Mouse (Mus musculus): Measurements from ENCODE around the gene Dscaml1. TPM values are rescaled to one million over a fixed set of nuclear protein-coding genes. Genes with fewer than 3 reads are reported as not detected.

The Dscaml1 gene
- polyA plus RNA-seq, 1 experiment from 2014 or later, result 0.27 TPM

- Histone ChIP-seq H3K9me3 (no peaks in the 10 kb centered on the region), H3K9ac (no peak overlapping the region), H3K4me1 (no peaks in the 10 kb centered on the region), H3K27me3 (no peaks in the 10 kb centered on the region), H3K4me3 (no peak overlapping the region), H3K27ac (no peak overlapping the region), H3K36me3 (no peaks in the 10 kb centered on the region), H3K4me2 (no peak overlapping the region)
- WGBS, result 29% methylated on average over 1 of the region's 1 CpGs
- ATAC-seq (ENCODE audit: borderline replicate concordance, extremely low read depth, low FRiP score, low TSS enrichment), result no peak
Measured at GRCm38 (mm10) chr9:45398336-45398735, 28.1 kb upstream of the Dscaml1 start.

- H3K9me3 ChIP-seq, result no peaks in the 10 kb centered on the region
- H3K36me3 ChIP-seq, result no peaks in the 10 kb centered on the region
- no peaks in the 10 kb centered on the region for H3K27me3 ChIP-seq
- H3K4me3 ChIP-seq, result no peak within 1 kb of the TSS
- H3K27ac ChIP-seq, result no peak within 1 kb of the TSS
- no peak within 1 kb of the TSS for H3K9ac ChIP-seq
- no peak for ATAC-seq (ENCODE audit: borderline replicate concordance, extremely low read depth, low FRiP score, low TSS enrichment)
- H3K4me2 ChIP-seq, result no peak within 1 kb of the TSS
- no peaks in the 10 kb centered on the region for H3K4me1 ChIP-seq
- WGBS, result 73% methylated on average over 4 of the region's 4 CpGs
Measured at GRCm38 (mm10) chr9:45399434-45399833, 27.0 kb upstream of the Dscaml1 start, which contains the start of gene Fxyd2. Fxyd2 (plus strand) TSS chr9:45399669.

GRCm38 (mm10) chr9:45401851-45402250, 24.6 kb upstream of the Dscaml1 start:
- H3K4me2 ChIP-seq, result no peak overlapping the region

GRCm38 (mm10) chr9:45402957-45403356, 23.5 kb upstream of the Dscaml1 start:
- Histone ChIP-seq H3K4me2 (no peak overlapping the region), H3K36me3 (no peaks in the 10 kb centered on the region), H3K4me3 (no peak overlapping the region), H3K27me3 (no peaks in the 10 kb centered on the region), H3K9me3 (no peaks in the 10 kb centered on the region), H3K4me1 (peaks cover 3% of the 10 kb centered on the region), H3K27ac (no peak overlapping the region), H3K9ac (no peak overlapping the region)
- WGBS, result 41% methylated on average over 2 of the region's 2 CpGs
- no peak for ATAC-seq (ENCODE audit: borderline replicate concordance, extremely low read depth, low FRiP score, low TSS enrichment)

More at GRCm38 (mm10) chr9:45401851-45402250, 24.6 kb upstream of the Dscaml1 start:
- H3K4me1 ChIP-seq, result no peaks in the 10 kb centered on the region
- H3K9me3 ChIP-seq, result no peaks in the 10 kb centered on the region
- H3K9ac ChIP-seq, result no peak overlapping the region
- no peak overlapping the region for H3K27ac ChIP-seq
- no peak overlapping the region for H3K4me3 ChIP-seq
- no peaks in the 10 kb centered on the region for H3K36me3 ChIP-seq
- H3K27me3 ChIP-seq, result no peaks in the 10 kb centered on the region
- 37% methylated on average over 4 of the region's 4 CpGs for WGBS
- no peak for ATAC-seq (ENCODE audit: borderline replicate concordance, extremely low read depth, low FRiP score, low TSS enrichment)

GRCm38 (mm10) chr9:45405694-45406093, 20.7 kb upstream of the Dscaml1 start:
- H3K36me3 ChIP-seq, result no peaks in the 10 kb centered on the region
- 45% methylated on average over 5 of the region's 5 CpGs for WGBS
- H3K27me3 ChIP-seq, result no peaks in the 10 kb centered on the region
- H3K4me2 ChIP-seq, result no peak overlapping the region
- no peak overlapping the region for H3K9ac ChIP-seq
- no peaks in the 10 kb centered on the region for H3K9me3 ChIP-seq
- no peak overlapping the region for H3K4me3 ChIP-seq
- no peak overlapping the region for H3K27ac ChIP-seq
- H3K4me1 ChIP-seq, result peaks cover 6% of the 10 kb centered on the region
- no peak for ATAC-seq (ENCODE audit: borderline replicate concordance, extremely low read depth, low FRiP score, low TSS enrichment)

GRCm38 (mm10) chr9:45406808-45407207, 19.6 kb upstream of the Dscaml1 start:
- no peak overlapping the region for H3K9ac ChIP-seq
- no peaks in the 10 kb centered on the region for H3K27me3 ChIP-seq
- H3K4me2 ChIP-seq, result no peak overlapping the region
- no peaks in the 10 kb centered on the region for H3K9me3 ChIP-seq
- no peak overlapping the region for H3K27ac ChIP-seq
- peaks cover 6% of the 10 kb centered on the region for H3K4me1 ChIP-seq
- no peak for ATAC-seq (ENCODE audit: borderline replicate concordance, extremely low read depth, low FRiP score, low TSS enrichment)
- H3K4me3 ChIP-seq, result no peak overlapping the region
- no peaks in the 10 kb centered on the region for H3K36me3 ChIP-seq
- 79% methylated on average over 3 of the region's 3 CpGs for whole genome bisulfite sequencing

- ATAC-seq (ENCODE audit: borderline replicate concordance, extremely low read depth, low FRiP score, low TSS enrichment), result peak; percentile 72
- Histone ChIP-seq H3K4me2 (peak overlapping the region; percentile 58), H3K9me3 (no peaks in the 10 kb centered on the region), H3K9ac (no peak overlapping the region), H3K36me3 (no peaks in the 10 kb centered on the region), H3K27me3 (no peaks in the 10 kb centered on the region), H3K4me1 (peaks cover 6% of the 10 kb centered on the region), H3K4me3 (peak overlapping the region; percentile 30), H3K27ac (no peak overlapping the region)
- 33% methylated on average over 33 of the region's 33 CpGs for WGBS
Measured at GRCm38 (mm10) chr9:45407706-45408675, 18.4 kb upstream of the Dscaml1 start.

- Histone ChIP-seq H3K27me3 (no peaks in the 10 kb centered on the region), H3K4me2 (no peak overlapping the region), H3K4me1 (peaks cover 6% of the 10 kb centered on the region), H3K9ac (no peak overlapping the region), H3K4me3 (no peak overlapping the region), H3K9me3 (no peaks in the 10 kb centered on the region), H3K27ac (no peak overlapping the region), H3K36me3 (no peaks in the 10 kb centered on the region)
- WGBS, result 50% methylated on average over 5 of the region's 5 CpGs
- no peak for ATAC-seq (ENCODE audit: borderline replicate concordance, extremely low read depth, low FRiP score, low TSS enrichment)
Measured at GRCm38 (mm10) chr9:45410193-45410592, 16.2 kb upstream of the Dscaml1 start.

GRCm38 (mm10) chr9:45410614-45411013, 15.8 kb upstream of the Dscaml1 start:
- 95% methylated on average over 2 of the region's 2 CpGs for WGBS
- no peak for ATAC-seq (ENCODE audit: borderline replicate concordance, extremely low read depth, low FRiP score, low TSS enrichment)
- Histone ChIP-seq H3K4me1 (peaks cover 6% of the 10 kb centered on the region), H3K9ac (no peak overlapping the region), H3K4me2 (no peak overlapping the region), H3K9me3 (no peaks in the 10 kb centered on the region), H3K4me3 (no peak overlapping the region), H3K27ac (no peak overlapping the region), H3K36me3 (no peaks in the 10 kb centered on the region), H3K27me3 (no peaks in the 10 kb centered on the region)

- no peak for ATAC-seq (ENCODE audit: borderline replicate concordance, extremely low read depth, low FRiP score, low TSS enrichment)
- no peak overlapping the region for H3K27ac ChIP-seq
- no peaks in the 10 kb centered on the region for H3K9me3 ChIP-seq
- peaks cover 6% of the 10 kb centered on the region for H3K4me1 ChIP-seq
- no peaks in the 10 kb centered on the region for H3K36me3 ChIP-seq
- H3K9ac ChIP-seq, result no peak overlapping the region
- no peak overlapping the region for H3K4me3 ChIP-seq
- 70% methylated on average over 3 of the region's 3 CpGs for WGBS
- no peaks in the 10 kb centered on the region for H3K27me3 ChIP-seq
- H3K4me2 ChIP-seq, result no peak overlapping the region
Measured at GRCm38 (mm10) chr9:45411111-45411510, 15.3 kb upstream of the Dscaml1 start.

- WGBS, result 14% methylated on average over 7 of the region's 7 CpGs
Measured at GRCm38 (mm10) chr9:45411803-45412202, 14.6 kb upstream of the Dscaml1 start.

GRCm38 (mm10) chr9:45412287-45412686, 14.1 kb upstream of the Dscaml1 start:
- ATAC-seq (ENCODE audit: borderline replicate concordance, extremely low read depth, low FRiP score, low TSS enrichment), result no peak
- peak overlapping the region; percentile 40 for H3K4me2 ChIP-seq
- H3K4me1 ChIP-seq, result peaks cover 6% of the 10 kb centered on the region
- H3K27me3 ChIP-seq, result no peaks in the 10 kb centered on the region
- 3% methylated on average over 10 of the region's 10 CpGs for WGBS
- no peak overlapping the region for H3K27ac ChIP-seq
- H3K9me3 ChIP-seq, result no peaks in the 10 kb centered on the region
- no peaks in the 10 kb centered on the region for H3K36me3 ChIP-seq
- H3K4me3 ChIP-seq, result no peak overlapping the region
- no peak overlapping the region for H3K9ac ChIP-seq

More at GRCm38 (mm10) chr9:45411803-45412202, 14.6 kb upstream of the Dscaml1 start:
- no peak for ATAC-seq (ENCODE audit: borderline replicate concordance, extremely low read depth, low FRiP score, low TSS enrichment)
- H3K9me3 ChIP-seq, result no peaks in the 10 kb centered on the region
- H3K9ac ChIP-seq, result no peak overlapping the region
- no peak overlapping the region for H3K27ac ChIP-seq
- H3K36me3 ChIP-seq, result no peaks in the 10 kb centered on the region
- H3K4me2 ChIP-seq, result peak overlapping the region; percentile 40
- no peaks in the 10 kb centered on the region for H3K27me3 ChIP-seq
- no peak overlapping the region for H3K4me3 ChIP-seq
- H3K4me1 ChIP-seq, result peaks cover 6% of the 10 kb centered on the region

All from lung, embryonic 15.5 days (tissue).